Mouse (Mus musculus) liver, embryonic 15.5 days (tissue): ENCODE data around the gene Glod4. TPM values are rescaled to one million over a fixed set of nuclear protein-coding genes. Genes with fewer than 3 reads are reported as not detected.
"Not testable (repeated sequence)": the region's sequence is repeated elsewhere in the genome, so short reads cannot be mapped to it uniquely, and the experiment has no call there.

Experiments used
- ATAC-seq: fragments of 200-750 bp; cut with Nextera tagmentation; 2 replicates; pipeline ENCODE4 v1.8.0; 2017; ENCODE audit warnings: moderate number of reproducible peaks, mild to moderate bottlenecking, moderate library complexity; ENCODE audit not compliant: insufficient read depth
- H3K27ac ChIP-seq: fragments of 300-500 bp; sonication (generic); replicated peaks from 2 replicates; pipeline ENCODE4 v1.5.1; 2015; ENCODE audit warnings: mild to moderate bottlenecking, inconsistent platforms
- H3K27me3 ChIP-seq: fragments of 300-500 bp; sonication (generic); 2 replicates; pipeline ENCODE4 v1.6.1; 2015; ENCODE audit warnings: mild to moderate bottlenecking, inconsistent platforms
- H3K36me3 ChIP-seq: fragments of 300-500 bp; sonication (generic); replicated peaks from 2 replicates; pipeline ENCODE4 v1.6.1; 2015; ENCODE audit warnings: moderate library complexity, mild to moderate bottlenecking, inconsistent platforms
- H3K4me1 ChIP-seq: fragments of 300-500 bp; sonication (generic); replicated peaks from 2 replicates; pipeline ENCODE4 v1.6.1; 2015; ENCODE audit warnings: inconsistent platforms
- H3K4me2 ChIP-seq: fragments of 300-500 bp; sonication (generic); 2 replicates; pipeline ENCODE4 v1.6.1; 2015; ENCODE audit warnings: moderate library complexity, mild to moderate bottlenecking, inconsistent platforms
- H3K4me3 ChIP-seq: fragments of 300-500 bp; sonication (generic); replicated peaks from 2 replicates; pipeline ENCODE4 v1.5.1; 2015; ENCODE audit warnings: mild to moderate bottlenecking, inconsistent platforms
- H3K9ac ChIP-seq: fragments of 300-500 bp; sonication (generic); 2 replicates; pipeline ENCODE4 v1.6.1; 2015; ENCODE audit warnings: moderate library complexity, mild to moderate bottlenecking, inconsistent platforms
- H3K9me3 ChIP-seq: fragments of 300-500 bp; sonication (generic); replicated peaks from 2 replicates; pipeline ENCODE4 v1.6.1; 2016; ENCODE audit warnings: inconsistent platforms
- WGBS: fragments of 180-500 bp; shearing (Covaris S2); methylation state at CpG from one replicate; pipeline ENCODE4 v1.1.7; 2015; ENCODE audit warnings: mixed read lengths; ENCODE audit not compliant: insufficient replicate concordance; 5-methylcytosine and 5-hydroxymethylcytosine counted together
- polyA plus RNA-seq: library from polyadenylated mRNA; unstranded; fragments of >200 nt; fragmentation: Nextera tagmentation; extraction: Ambion mirVana; gene quantifications from 2 replicates; pipeline ENCODE4 v1.2.1, GENCODE M21; 2015

Gene Glod4
- polyA plus RNA-seq, 1 experiment from 2014 or later: 50.7 TPM

DNA sequence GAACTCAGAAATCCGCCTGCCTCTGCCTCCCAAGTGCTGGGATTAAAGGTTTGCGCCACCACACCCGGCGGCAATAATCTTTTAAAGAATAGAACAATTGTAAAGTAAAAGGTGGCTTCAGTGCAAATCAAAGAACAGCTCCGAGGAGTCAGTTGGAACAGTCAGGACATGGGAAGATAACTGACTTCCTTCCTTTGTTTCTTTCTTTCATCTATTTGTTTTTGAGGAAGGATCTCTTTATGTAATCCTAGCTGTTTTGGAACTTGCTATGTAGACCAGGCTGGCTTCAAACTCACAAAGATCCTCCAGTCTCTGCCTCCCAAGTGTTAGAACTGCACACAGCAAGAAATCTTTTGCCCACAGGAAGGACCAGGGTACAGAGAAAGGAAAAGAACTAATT lies 18.9 kb downstream of the Glod4 start:
- 82% methylated on average over 5 of the region's 5 CpGs for WGBS
- no peaks in the 10 kb centered on the region for H3K4me1 ChIP-seq
- no peak for ATAC-seq
- H3K4me2 ChIP-seq: no peak overlapping the region
- no peak overlapping the region for H3K27ac ChIP-seq
- no peaks in the 10 kb centered on the region for H3K9me3 ChIP-seq
- no peaks in the 10 kb centered on the region for H3K27me3 ChIP-seq
- H3K4me3 ChIP-seq: no peak overlapping the region
- H3K36me3 ChIP-seq: peaks cover 34% of the 10 kb centered on the region
- H3K9ac ChIP-seq: no peak overlapping the region

DNA sequence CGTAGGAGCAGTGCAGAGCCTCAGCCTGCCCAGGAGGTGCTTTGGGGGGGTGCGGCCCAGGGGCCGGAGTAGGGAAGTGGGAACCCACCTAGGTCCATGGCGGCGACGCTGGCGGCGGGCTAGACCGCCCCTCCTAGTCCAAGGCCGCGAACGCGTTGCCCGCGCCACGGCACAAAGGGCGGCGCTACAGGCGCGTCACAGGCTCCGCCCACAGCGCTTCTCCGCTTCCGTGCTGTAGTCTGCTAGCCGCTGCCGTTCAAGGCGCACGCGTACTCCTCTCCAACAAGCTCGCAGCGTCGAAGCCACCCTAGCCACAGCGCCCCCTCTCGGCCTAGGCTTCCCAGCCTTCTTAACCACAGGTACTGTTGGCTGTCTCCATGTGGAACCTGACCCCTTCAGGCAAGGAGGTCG lies 26.1 kb downstream of the Glod4 start, which contains the start of the genes Dbil5 and Gemin4:
Gene Dbil5, plus strand, starts transcription at position 219 of the 411 bp plus-strand sequence.
Gene Gemin4, minus strand, starts transcription at position 275 of the 411 bp plus-strand sequence.
- Histone ChIP-seq H3K27ac (peak within 1 kb of the TSS; percentile 75), H3K27me3 (no peaks in the 10 kb centered on the region), H3K9ac (peak within 1 kb of the TSS; percentile 90), H3K36me3 (peaks cover 28% of the 10 kb centered on the region), H3K4me2 (peak within 1 kb of the TSS; percentile 98), H3K4me3 (peak within 1 kb of the TSS; percentile 86), H3K9me3 (no peaks in the 10 kb centered on the region), H3K4me1 (peaks cover 35% of the 10 kb centered on the region)
- ATAC-seq: peak; percentile 98
- under 1% methylated on average over 35 of the region's 35 CpGs for WGBS

DNA sequence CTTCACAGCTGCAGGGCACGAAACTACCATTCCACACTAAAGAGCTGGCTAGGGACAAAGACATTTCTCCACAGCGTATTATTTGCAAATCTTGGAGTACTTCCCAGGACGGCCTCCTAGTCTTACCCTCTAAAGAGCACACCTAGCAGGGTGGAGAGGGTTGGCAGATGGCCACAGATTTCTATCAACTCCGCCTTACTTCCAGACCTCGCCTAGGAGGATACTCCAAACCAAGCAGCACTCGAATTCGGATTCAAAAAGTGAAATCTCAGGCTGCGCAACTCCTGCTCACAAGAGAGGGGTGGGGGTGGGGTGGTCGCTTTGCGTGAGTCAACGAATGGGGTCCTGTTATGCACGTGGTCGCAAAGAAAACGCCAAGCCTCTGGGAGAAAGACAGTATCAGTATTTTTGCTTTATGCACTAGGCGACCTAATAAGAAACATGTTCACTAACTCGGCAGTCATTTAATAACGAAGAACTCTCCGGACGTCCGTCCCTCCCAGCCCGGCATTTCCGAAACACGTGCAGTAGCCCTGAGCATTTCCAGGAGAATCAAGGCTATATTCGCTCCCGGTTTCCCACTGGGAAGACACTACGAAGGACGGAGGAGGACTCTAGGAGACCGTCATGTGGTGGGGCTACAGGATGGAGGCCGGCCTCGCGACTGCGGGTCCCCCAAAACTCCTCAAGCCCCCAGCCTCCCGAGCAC lies 26.7 kb downstream of the Glod4 start:
- ATAC-seq: no peak
- Histone ChIP-seq H3K4me1 (peaks cover 35% of the 10 kb centered on the region), H3K9ac (peak overlapping the region; percentile 90), H3K9me3 (no peaks in the 10 kb centered on the region), H3K27ac (peak overlapping the region; percentile 75), H3K4me2 (peak overlapping the region; percentile 98), H3K36me3 (peaks cover 33% of the 10 kb centered on the region), H3K27me3 (no peaks in the 10 kb centered on the region), H3K4me3 (peak overlapping the region; percentile 86)
- 2% methylated on average over 33 of the region's 33 CpGs for WGBS

DNA sequence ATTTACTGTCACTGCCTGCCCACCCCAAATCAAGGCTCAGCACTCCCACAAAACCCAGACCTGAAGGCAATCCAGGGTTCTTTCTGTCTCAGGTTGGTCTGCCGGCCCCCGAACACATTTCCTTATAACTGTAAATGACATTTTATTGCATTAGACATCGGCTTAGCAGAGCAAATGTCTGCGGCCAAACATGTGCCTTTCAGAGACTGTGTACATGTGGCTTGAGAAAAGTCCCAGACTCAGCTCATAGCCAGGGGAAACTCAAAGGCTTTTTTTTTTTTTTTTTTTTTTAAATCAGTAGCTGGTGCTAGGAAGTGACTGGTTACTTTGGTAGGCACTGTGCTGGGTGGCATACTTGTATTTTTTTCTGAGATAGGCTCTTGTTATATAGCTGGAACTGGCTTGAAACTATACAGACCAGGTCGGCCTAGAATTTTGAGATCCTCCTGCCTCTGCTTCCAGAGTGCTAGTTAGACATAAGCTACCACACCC lies 27.4 kb downstream of the Glod4 start:
- H3K27ac ChIP-seq: no peak overlapping the region
- no peaks in the 10 kb centered on the region for H3K9me3 ChIP-seq
- H3K36me3 ChIP-seq: peaks cover 32% of the 10 kb centered on the region
- 75% methylated on average over 5 of the region's 5 CpGs for WGBS
- no peaks in the 10 kb centered on the region for H3K27me3 ChIP-seq
- H3K4me3 ChIP-seq: peak overlapping the region; percentile 86
- ATAC-seq: no peak
- H3K9ac ChIP-seq: peak overlapping the region; percentile 90; the same call in 1 of the 2 replicates
- peaks cover 35% of the 10 kb centered on the region for H3K4me1 ChIP-seq
- peak overlapping the region; percentile 98 for H3K4me2 ChIP-seq

DNA sequence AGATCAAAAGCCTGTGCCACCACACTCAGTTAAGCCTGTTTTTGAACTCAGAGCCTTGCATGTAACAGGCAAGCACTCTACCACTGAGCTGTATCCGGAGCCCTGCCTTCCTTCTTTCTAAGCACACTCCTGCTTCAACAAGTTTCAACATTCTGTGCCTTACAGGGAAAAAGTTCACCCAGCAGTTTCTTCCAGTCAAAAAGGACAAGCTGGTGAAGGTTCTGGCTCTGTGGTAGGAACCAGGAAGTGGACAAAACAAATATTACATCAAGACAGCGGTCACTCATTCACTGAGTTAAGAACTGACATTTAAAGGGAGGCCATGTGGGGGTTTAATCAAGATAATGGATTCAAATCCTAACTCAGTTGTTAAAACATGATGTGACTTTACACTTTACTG lies 28.5 kb downstream of the Glod4 start:
- no peak overlapping the region for H3K9ac ChIP-seq
- no peak overlapping the region for H3K4me3 ChIP-seq
- H3K27me3 ChIP-seq: no peaks in the 10 kb centered on the region
- H3K9me3 ChIP-seq: no peaks in the 10 kb centered on the region
- no peak for ATAC-seq
- H3K4me2 ChIP-seq: no peak overlapping the region
- H3K36me3 ChIP-seq: peaks cover 32% of the 10 kb centered on the region
- no peak overlapping the region for H3K27ac ChIP-seq
- peaks cover 35% of the 10 kb centered on the region for H3K4me1 ChIP-seq
- 64% methylated on average over 2 of the region's 2 CpGs for WGBS

DNA sequence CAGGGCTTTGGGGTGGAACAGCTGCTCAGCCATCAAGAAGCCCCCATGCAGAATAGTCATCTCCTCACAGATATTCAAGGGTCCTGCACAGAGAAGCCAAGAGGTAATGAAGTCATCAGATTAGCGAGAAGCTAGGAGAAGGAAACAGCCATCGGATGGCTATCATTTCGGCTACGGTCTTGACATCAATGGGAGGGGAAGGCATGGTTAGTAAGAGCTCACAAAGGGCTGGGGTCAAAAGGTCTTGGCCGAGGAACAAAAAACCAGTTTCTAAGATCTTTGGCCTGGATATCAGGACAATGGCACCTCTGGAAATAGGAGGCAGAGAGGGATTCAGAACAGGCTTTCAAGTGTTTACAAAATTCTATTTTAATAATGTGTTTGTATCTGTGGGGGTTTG lies 29.7 kb downstream of the Glod4 start:
- 77% methylated on average over 5 of the region's 5 CpGs for WGBS
- no peak overlapping the region for H3K27ac ChIP-seq
- H3K4me3 ChIP-seq: no peak overlapping the region
- ATAC-seq: no peak
- H3K27me3 ChIP-seq: no peaks in the 10 kb centered on the region
- H3K9ac ChIP-seq: no peak overlapping the region
- H3K4me2 ChIP-seq: no peak overlapping the region
- peaks cover 35% of the 10 kb centered on the region for H3K4me1 ChIP-seq
- H3K36me3 ChIP-seq: peaks cover 24% of the 10 kb centered on the region
- H3K9me3 ChIP-seq: no peaks in the 10 kb centered on the region

DNA sequence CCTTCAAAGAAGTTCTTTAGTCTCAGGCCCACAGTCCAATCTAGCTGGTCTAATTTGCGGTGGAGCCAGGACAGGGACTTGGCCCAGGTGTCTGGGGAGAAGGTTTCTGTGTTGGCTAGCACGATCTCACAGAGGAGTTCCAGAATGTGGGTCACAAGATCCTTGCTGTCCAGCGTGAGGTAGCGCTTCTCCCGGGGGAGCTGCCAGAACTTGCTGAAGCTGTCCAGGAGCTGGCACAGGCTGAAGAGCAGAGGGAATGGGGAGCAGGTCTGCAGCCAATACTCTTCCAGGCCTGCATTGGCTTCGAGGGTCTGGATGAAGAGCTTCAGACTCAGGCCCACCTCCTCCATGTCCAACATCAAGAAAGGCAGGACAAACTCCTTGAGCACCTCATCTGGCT lies 31.9 kb downstream of the Glod4 start:
- not testable (repeated sequence) for H3K4me3 ChIP-seq, H3K4me2 ChIP-seq, H3K27ac ChIP-seq, H3K27me3 ChIP-seq, H3K9me3 ChIP-seq, H3K9ac ChIP-seq, ATAC-seq
- peaks cover 28% of the 10 kb centered on the region for H3K36me3 ChIP-seq
- WGBS: 85% methylated on average over 5 of the region's 6 CpGs
- H3K4me1 ChIP-seq: peaks cover 16% of the 10 kb centered on the region

DNA sequence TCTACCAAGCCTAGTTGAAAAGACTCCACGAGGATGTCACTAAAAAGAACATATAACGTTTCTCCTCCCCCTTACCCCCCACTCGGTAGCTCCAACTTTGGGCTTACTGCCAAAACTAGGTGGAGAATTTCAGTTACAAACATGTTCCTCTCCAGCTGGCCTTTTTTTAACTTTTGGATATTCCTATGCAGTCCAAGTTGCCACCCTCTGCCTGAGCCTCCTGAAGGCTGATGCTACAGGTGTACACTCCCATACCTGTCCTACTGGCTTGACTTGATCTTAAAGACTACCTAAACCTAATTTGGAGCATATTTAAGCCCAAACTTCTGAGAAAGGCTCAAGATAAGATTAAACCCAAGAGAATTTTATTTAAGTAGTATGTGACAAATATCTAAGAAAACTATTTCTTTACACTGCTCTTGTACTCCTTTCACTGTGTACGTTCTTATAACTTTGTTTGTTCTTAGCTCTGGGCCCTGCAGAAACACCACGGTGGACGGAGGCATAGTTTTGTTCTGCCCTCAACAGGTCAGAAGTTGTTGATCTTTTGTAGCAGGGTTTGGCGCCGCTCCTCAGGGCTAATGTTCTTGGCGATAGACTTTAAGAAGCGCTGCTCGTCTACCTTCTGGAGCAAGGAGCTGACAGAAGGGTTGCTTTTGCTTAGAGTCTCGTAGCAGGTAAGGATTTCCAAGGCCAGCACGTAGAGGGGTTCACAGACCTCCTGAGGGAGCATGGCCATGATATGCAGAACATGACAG lies 33.1 kb downstream of the Glod4 start:
- H3K9ac ChIP-seq: no peak overlapping the region
- H3K27me3 ChIP-seq: no peaks in the 10 kb centered on the region
- WGBS: 76% methylated on average over 13 of the region's 13 CpGs
- H3K4me3 ChIP-seq: no peak overlapping the region
- H3K36me3 ChIP-seq: peaks cover 28% of the 10 kb centered on the region
- ATAC-seq: no peak
- no peaks in the 10 kb centered on the region for H3K9me3 ChIP-seq
- no peak overlapping the region for H3K27ac ChIP-seq
- H3K4me1 ChIP-seq: 0 out of 2 replicates have a peak, but pooled peaks cover 5% of the 10 kb centered on the region
- H3K4me2 ChIP-seq: no peak overlapping the region

DNA sequence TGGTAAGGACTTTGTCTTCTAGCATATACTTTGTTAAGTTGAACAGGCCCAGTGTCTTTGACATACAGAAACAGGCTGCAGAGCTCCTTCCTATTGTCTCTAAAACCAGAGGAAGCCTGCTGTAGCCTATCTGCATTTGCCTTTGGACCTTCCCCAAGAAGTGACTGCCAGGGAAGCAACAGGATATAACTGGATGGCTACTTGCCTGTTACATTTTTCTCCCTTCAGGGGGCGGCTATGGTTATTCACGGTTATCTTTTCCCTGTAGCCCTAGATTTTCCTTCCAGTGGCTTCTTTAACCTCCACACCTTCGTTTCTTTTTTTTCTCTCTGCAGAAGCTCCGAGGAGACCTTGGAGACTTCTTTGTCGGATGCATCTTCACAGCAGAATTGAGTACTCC lies 36.7 kb downstream of the Glod4 start:
- Histone ChIP-seq H3K9ac (no peak overlapping the region), H3K4me2 (no peak overlapping the region), H3K36me3 (peaks cover 11% of the 10 kb centered on the region), H3K4me3 (no peak overlapping the region), H3K27me3 (peaks cover 28% of the 10 kb centered on the region), H3K9me3 (no peaks in the 10 kb centered on the region), H3K27ac (no peak overlapping the region), H3K4me1 (peaks cover 15% of the 10 kb centered on the region)
- ATAC-seq: no peak
- 79% methylated on average over 5 of the region's 5 CpGs for WGBS

DNA sequence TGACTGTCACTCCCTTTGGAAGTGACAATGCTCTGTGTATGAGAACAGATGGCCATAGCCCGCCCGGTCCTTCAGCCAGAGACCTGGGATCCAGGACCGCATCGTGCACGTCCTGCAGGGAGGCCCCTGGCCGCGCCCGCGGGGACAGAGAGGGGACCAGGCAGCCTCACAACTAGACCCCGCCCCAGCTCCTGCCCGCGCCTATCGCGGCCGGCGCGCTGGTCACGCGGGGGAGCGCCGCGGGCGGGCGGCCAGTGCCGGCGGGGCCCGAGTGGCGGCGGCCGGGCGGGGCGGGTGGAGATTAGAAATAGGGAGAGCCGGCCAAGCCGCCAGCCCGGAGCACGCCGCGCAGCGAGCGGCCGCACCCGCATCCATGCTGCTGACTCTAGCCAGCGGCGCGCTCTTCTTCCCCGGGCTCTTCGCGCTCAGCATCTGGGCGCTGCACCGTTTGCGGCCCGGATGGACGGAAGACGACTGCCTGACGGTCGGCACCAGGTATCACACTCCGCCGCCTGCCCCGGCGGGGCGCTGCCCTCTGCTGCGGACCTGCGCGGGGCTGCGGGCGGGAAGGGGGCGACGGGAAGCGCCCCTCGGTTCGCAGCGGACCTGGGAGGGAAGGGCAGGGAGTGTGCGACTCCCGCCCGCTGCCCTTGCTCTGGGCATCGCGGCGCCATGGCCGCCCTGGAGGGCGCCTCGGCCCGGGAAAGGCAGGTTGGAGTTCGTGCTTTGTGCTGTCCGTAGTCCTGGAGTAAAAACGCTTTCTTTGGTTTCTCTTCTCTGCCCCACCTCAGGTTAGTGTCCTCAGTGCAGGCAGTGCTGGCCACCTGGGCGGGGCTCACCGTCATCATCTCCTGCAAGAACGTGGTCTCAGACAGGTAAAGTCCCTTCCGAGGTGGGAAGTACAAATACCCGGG lies 41.5 kb downstream of the Glod4 start:
- H3K4me1 ChIP-seq: peaks cover 20% of the 10 kb centered on the region
- H3K9me3 ChIP-seq: no peaks in the 10 kb centered on the region
- H3K4me3 ChIP-seq: peak overlapping the region; percentile 67
- H3K36me3 ChIP-seq: no peaks in the 10 kb centered on the region
- H3K9ac ChIP-seq: peak overlapping the region; percentile 65
- H3K27me3 ChIP-seq: peaks cover 54% of the 10 kb centered on the region
- H3K4me2 ChIP-seq: peak overlapping the region; percentile 98
- under 1% methylated on average over 89 of the region's 90 CpGs for WGBS
- peak; percentile 96 for ATAC-seq
- H3K27ac ChIP-seq: no peak overlapping the region
